Mouse (Mus musculus): ENCODE results near the gene Anxa11.
"Not testable (repeated sequence)": the region's sequence is repeated elsewhere in the genome, so short reads cannot be mapped to it uniquely, and the experiment has no call there.

Anxa11 gene

GRCm38 (mm10) chr14:25842688-25843003, 690 bp downstream of the Anxa11 start:
- DNase-seq: no peak

GRCm38 (mm10) chr14:25844372-25844771, 2.4 kb downstream of the Anxa11 start:
- no peak for DNase-seq

- no peak for DNase-seq
Observed at GRCm38 (mm10) chr14:25845832-25846383, 4.0 kb downstream of the Anxa11 start.

- DNase-seq: no peak
Observed at GRCm38 (mm10) chr14:25846516-25846915, 4.6 kb downstream of the Anxa11 start.

GRCm38 (mm10) chr14:25847660-25848059, 5.7 kb downstream of the Anxa11 start:
- no peak for DNase-seq

GRCm38 (mm10) chr14:25848237-25848636, 6.3 kb downstream of the Anxa11 start:
- DNase-seq: no peak

- DNase-seq: not testable (repeated sequence)
Observed at GRCm38 (mm10) chr14:25848708-25849107, 6.8 kb downstream of the Anxa11 start.

- DNase-seq: no peak
Observed at GRCm38 (mm10) chr14:25850433-25850832, 8.5 kb downstream of the Anxa11 start.

GRCm38 (mm10) chr14:25851189-25851588, 9.2 kb downstream of the Anxa11 start:
- DNase-seq: no peak

- no peak for DNase-seq
Observed at GRCm38 (mm10) chr14:25852121-25852561, 10.2 kb downstream of the Anxa11 start.

- no peak for DNase-seq
Observed at GRCm38 (mm10) chr14:25853295-25853694, 11.3 kb downstream of the Anxa11 start.

- no peak for DNase-seq
Observed at GRCm38 (mm10) chr14:25853717-25854452, 11.9 kb downstream of the Anxa11 start.

GRCm38 (mm10) chr14:25855241-25855885, 13.4 kb downstream of the Anxa11 start:
- no peak for DNase-seq

- DNase-seq: no peak
Observed at GRCm38 (mm10) chr14:25857168-25857621, 15.2 kb downstream of the Anxa11 start.

- no peak for DNase-seq
Observed at GRCm38 (mm10) chr14:25857940-25858339, 16.0 kb downstream of the Anxa11 start.

GRCm38 (mm10) chr14:25861771-25862530, 20.0 kb downstream of the Anxa11 start:
- no peak for DNase-seq

GRCm38 (mm10) chr14:25863721-25864120, 21.8 kb downstream of the Anxa11 start:
- DNase-seq: no peak

- DNase-seq: no peak
Observed at GRCm38 (mm10) chr14:25865251-25865650, 23.3 kb downstream of the Anxa11 start.

- no peak for DNase-seq
Observed at GRCm38 (mm10) chr14:25866384-25866783, 24.4 kb downstream of the Anxa11 start.

GRCm38 (mm10) chr14:25866832-25867231, 24.9 kb downstream of the Anxa11 start:
- no peak for DNase-seq

GRCm38 (mm10) chr14:25867834-25868233, 25.9 kb downstream of the Anxa11 start:
- no peak for DNase-seq

GRCm38 (mm10) chr14:25868706-25869105, 26.8 kb downstream of the Anxa11 start:
- no peak for DNase-seq

GRCm38 (mm10) chr14:25869135-25869878, 27.4 kb downstream of the Anxa11 start:
- DNase-seq: no peak
